Mouse (Mus musculus) hindbrain, embryonic 14.5 days (tissue): ENCODE measurements around the gene Trir. TPM values are rescaled to one million over a fixed set of nuclear protein-coding genes. Genes with fewer than 3 reads are reported as not detected.

Source experiments
- ATAC-seq: fragments of 200-750 bp; cut with Nextera tagmentation; 2 replicates; pipeline ENCODE4 v1.8.0; 2017; ENCODE audit warnings: moderate number of reproducible peaks, mild to moderate bottlenecking, moderate TSS enrichment, moderate library complexity; ENCODE audit not compliant: low FRiP score
- DNase-seq: peaks from one replicate; pipeline ENCODE4 v3.0.0-alpha.2; 2015; ENCODE audit warnings: low spot score
- H3K27ac ChIP-seq: fragments of 300-500 bp; sonication (generic); 2 replicates; pipeline ENCODE4 v1.5.1; 2014; ENCODE audit warnings: mild to moderate bottlenecking, moderate library complexity
- H3K27me3 ChIP-seq: fragments of 300-500 bp; sonication (generic); 2 replicates; pipeline ENCODE4 v1.6.1; 2014; ENCODE audit warnings: mild to moderate bottlenecking, low read length, mixed read lengths; ENCODE audit not compliant: control insufficient read depth, insufficient read depth
- H3K36me3 ChIP-seq: fragments of 300-500 bp; sonication (generic); replicated peaks from 2 replicates; pipeline ENCODE4 v1.6.1; 2014; ENCODE audit not compliant: control insufficient read depth, insufficient read depth
- H3K4me1 ChIP-seq: fragments of 300-500 bp; sonication (generic); replicated peaks from 2 replicates; pipeline ENCODE4 v1.6.1; 2014; ENCODE audit warnings: antibody characterized with exemption, low read length, mixed read lengths; ENCODE audit not compliant: control insufficient read depth, insufficient read depth
- H3K4me2 ChIP-seq: fragments of 300-500 bp; sonication (generic); replicated peaks from 2 replicates; pipeline ENCODE4 v1.6.1; 2014; ENCODE audit warnings: mild to moderate bottlenecking, moderate library complexity
- H3K4me3 ChIP-seq: fragments of 300-500 bp; sonication (generic); replicated peaks from 2 replicates; pipeline ENCODE4 v1.5.1; 2014; ENCODE audit warnings: mild to moderate bottlenecking, low read length
- H3K9ac ChIP-seq: fragments of 300-500 bp; sonication (generic); 2 replicates; pipeline ENCODE4 v1.6.1; 2014
- H3K9me3 ChIP-seq: fragments of 300-500 bp; sonication (generic); 2 replicates; pipeline ENCODE4 v1.6.1; 2016; ENCODE audit warnings: low read length; ENCODE audit not compliant: control insufficient read depth
- WGBS: fragments of 180-500 bp; shearing (Covaris S2); extraction: QIAGEN DNeasy Blood & Tissue Kit; methylation state at CpG from one replicate; pipeline ENCODE4 v1.1.7; 2014; 5-methylcytosine and 5-hydroxymethylcytosine counted together
- polyA plus RNA-seq: library from polyadenylated mRNA; unstranded; fragments of >200 nt; fragmentation: Nextera tagmentation; extraction: Ambion mirVana; gene quantifications from 2 replicates; pipeline ENCODE4 v1.2.1, GENCODE M21; 2014

Gene Trir
- polyA plus RNA-seq, 1 experiment from 2014 or later: 162 TPM

GRCm38 (mm10) chr8:85032622-85033311, 6.1 kb downstream of the Trir start:
- H3K4me1 ChIP-seq: peaks cover 28% of the 10 kb centered on the region
- H3K36me3 ChIP-seq: peaks cover 38% of the 10 kb centered on the region
- no peak overlapping the region for H3K4me3 ChIP-seq
- DNase-seq (no peak), ATAC-seq (no peak)
- H3K4me2 ChIP-seq: no peak overlapping the region
- H3K9ac ChIP-seq: no peak overlapping the region
- no peaks in the 10 kb centered on the region for H3K27me3 ChIP-seq
- 89% methylated on average over 4 of the region's 4 CpGs for WGBS
- no peak overlapping the region for H3K27ac ChIP-seq
- H3K9me3 ChIP-seq: no peaks in the 10 kb centered on the region

GRCm38 (mm10) chr8:85033867-85034266, 7.2 kb downstream of the Trir start:
- Histone ChIP-seq H3K27ac (no peak overlapping the region), H3K27me3 (no peaks in the 10 kb centered on the region), H3K4me3 (no peak overlapping the region), H3K4me1 (peaks cover 25% of the 10 kb centered on the region), H3K36me3 (peaks cover 38% of the 10 kb centered on the region), H3K9me3 (no peaks in the 10 kb centered on the region), H3K4me2 (no peak overlapping the region), H3K9ac (no peak overlapping the region)
- DNase-seq (no peak), ATAC-seq (no peak)
- 63% methylated on average over 1 of the region's 1 CpGs for WGBS

GRCm38 (mm10) chr8:85034764-85035163, 8.1 kb downstream of the Trir start:
- peak overlapping the region; percentile 86 for H3K9ac ChIP-seq
- DNase-seq: peak; percentile 81
- 2% methylated on average over 13 of the region's 13 CpGs for WGBS

GRCm38 (mm10) chr8:85035165-85035727, 8.6 kb downstream of the Trir start:
- Histone ChIP-seq H3K27me3 (no peaks in the 10 kb centered on the region), H3K9me3 (no peaks in the 10 kb centered on the region), H3K36me3 (peaks cover 32% of the 10 kb centered on the region), H3K27ac (no peak overlapping the region), H3K9ac (peak overlapping the region; percentile 86), H3K4me2 (peak overlapping the region; percentile 91), H3K4me3 (peak overlapping the region; percentile 73), H3K4me1 (peaks cover 25% of the 10 kb centered on the region)
- ATAC-seq (no peak), DNase-seq (no peak)
- WGBS: 8% methylated on average over 12 of the region's 12 CpGs

More at GRCm38 (mm10) chr8:85034764-85035163, 8.1 kb downstream of the Trir start:
- Histone ChIP-seq H3K27ac (no peak overlapping the region), H3K4me2 (peak overlapping the region; percentile 91), H3K4me3 (peak overlapping the region; percentile 73), H3K27me3 (no peaks in the 10 kb centered on the region), H3K36me3 (peaks cover 35% of the 10 kb centered on the region), H3K9me3 (no peaks in the 10 kb centered on the region), H3K4me1 (peaks cover 25% of the 10 kb centered on the region)
- no peak for ATAC-seq

- under 1% methylated on average over 15 of the region's 15 CpGs for WGBS
- Histone ChIP-seq H3K4me2 (peak overlapping the region; percentile 91), H3K9me3 (no peaks in the 10 kb centered on the region), H3K27ac (peak overlapping the region; percentile 75; the same call in 1 of the 2 replicates), H3K4me1 (peaks cover 25% of the 10 kb centered on the region), H3K9ac (peak overlapping the region; percentile 86), H3K36me3 (peaks cover 32% of the 10 kb centered on the region), H3K27me3 (no peaks in the 10 kb centered on the region), H3K4me3 (peak overlapping the region; percentile 73)
- ATAC-seq: no peak
- peak; percentile 30 for DNase-seq
These were observed 9.2 kb downstream of the Trir start for GRCm38 (mm10) chr8:85035728-85036310.

- Histone ChIP-seq H3K27me3 (no peaks in the 10 kb centered on the region), H3K27ac (peak overlapping the region; percentile 75), H3K4me1 (peaks cover 25% of the 10 kb centered on the region), H3K9me3 (no peaks in the 10 kb centered on the region), H3K4me2 (peak overlapping the region; percentile 91), H3K9ac (peak overlapping the region; percentile 86), H3K36me3 (peaks cover 32% of the 10 kb centered on the region), H3K4me3 (peak overlapping the region; percentile 73)
- WGBS: under 1% methylated on average over 9 of the region's 9 CpGs
- ATAC-seq (peak; percentile 44), DNase-seq (no peak)
These were observed 9.7 kb downstream of the Trir start for GRCm38 (mm10) chr8:85036381-85036717.

- peak; percentile 92 for ATAC-seq
These were observed 10.2 kb downstream of the Trir start, which contains the start of gene Tnpo2 for GRCm38 (mm10) chr8:85036718-85037365. Tnpo2 (plus strand) TSS chr8:85036915.

GRCm38 (mm10) chr8:85037366-85037680, 10.7 kb downstream of the Trir start:
- WGBS: under 1% methylated on average over 14 of the region's 14 CpGs
- H3K9me3 ChIP-seq: no peaks in the 10 kb centered on the region
- DNase-seq (peak; percentile 39), ATAC-seq (peak; percentile 62)
- H3K4me2 ChIP-seq: peak overlapping the region; percentile 91
- peak overlapping the region; percentile 97 for H3K27ac ChIP-seq
- peaks cover 25% of the 10 kb centered on the region for H3K4me1 ChIP-seq
- H3K36me3 ChIP-seq: peaks cover 26% of the 10 kb centered on the region
- no peaks in the 10 kb centered on the region for H3K27me3 ChIP-seq
- peak overlapping the region; percentile 86 for H3K9ac ChIP-seq
- peak overlapping the region; percentile 73 for H3K4me3 ChIP-seq

More at GRCm38 (mm10) chr8:85036718-85037365, 10.2 kb downstream of the Trir start, which contains the start of gene Tnpo2:
- Histone ChIP-seq H3K4me2 (peak within 1 kb of the TSS; percentile 91), H3K27ac (peak within 1 kb of the TSS; percentile 97), H3K9me3 (no peaks in the 10 kb centered on the region), H3K4me3 (peak within 1 kb of the TSS; percentile 73), H3K36me3 (peaks cover 31% of the 10 kb centered on the region), H3K9ac (peak within 1 kb of the TSS; percentile 86), H3K4me1 (peaks cover 25% of the 10 kb centered on the region), H3K27me3 (no peaks in the 10 kb centered on the region)
- under 1% methylated on average over 53 of the region's 59 CpGs for WGBS
- DNase-seq: peak; percentile 95
